Mouse (Mus musculus): ENCODE results near the gene Hamp. TPM values are rescaled to one million over a fixed set of nuclear protein-coding genes. Genes with fewer than 3 reads are reported as not detected.

Hamp gene
- polyA plus RNA-seq, 1 experiment from 2014 or later, result 0.90 TPM

DNA sequence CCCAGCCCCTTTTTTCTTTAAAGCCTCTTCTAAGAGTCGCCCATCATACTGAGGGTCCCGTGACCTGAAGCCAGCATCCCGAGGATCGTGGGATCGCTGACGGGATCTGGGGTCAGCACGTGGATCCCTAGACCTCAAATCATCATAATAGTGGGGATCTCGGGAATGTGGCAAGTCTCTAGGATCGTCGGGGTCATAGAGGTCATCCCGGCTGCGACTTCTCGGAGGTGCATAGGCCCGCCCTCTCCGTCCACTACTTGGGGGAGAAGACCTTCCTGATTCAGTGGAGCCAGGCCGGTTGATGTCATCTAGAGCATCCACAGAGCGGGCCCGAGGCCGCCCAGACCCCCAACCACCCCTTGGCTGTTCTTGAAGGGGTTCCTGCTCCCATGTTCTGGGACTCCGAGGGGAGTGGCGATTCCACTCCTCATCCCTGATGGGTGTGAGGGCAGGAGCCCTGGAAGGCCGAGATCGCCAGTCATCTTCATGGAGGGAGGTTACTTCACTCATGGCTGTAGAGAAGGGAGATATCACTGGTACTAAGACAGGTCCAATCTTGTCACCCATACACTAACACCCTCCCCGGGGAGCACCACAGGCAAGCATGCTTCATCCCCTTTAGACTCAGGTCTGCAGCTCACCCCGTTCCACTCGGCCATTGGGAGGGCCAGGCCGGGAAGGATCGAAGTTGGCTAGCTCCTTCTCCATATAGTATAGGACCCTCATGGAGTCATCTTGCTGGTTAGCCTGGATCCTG is 14.5 kb upstream of the Hamp start:
- Histone ChIP-seq H3K9ac (ENCODE audit: low read length) (peak overlapping the region; percentile 100), H3K27me3 (ENCODE audit: control insufficient read depth, insufficient read depth, low read length) (no peaks in the 10 kb centered on the region), H3K27ac (ENCODE audit: low read length) (peak overlapping the region; percentile 98), H3K4me1 (ENCODE audit: control insufficient read depth, insufficient read depth, low read length) (peaks cover 27% of the 10 kb centered on the region), H3K9me3 (replicated peaks; ENCODE audit: control insufficient read depth, low read length) (no peaks in the 10 kb centered on the region), H3K4me3 (replicated peaks; ENCODE audit: low read length) (peak overlapping the region; percentile 79), H3K4me2 (ENCODE audit: low read depth, low read length) (peak overlapping the region; percentile 84), H3K36me3 (ENCODE audit: control insufficient read depth, insufficient read depth, low read length) (peaks cover 27% of the 10 kb centered on the region)
- no peak for ATAC-seq (ENCODE audit: insufficient read depth, low FRiP score)
- WGBS, result 67% methylated on average over 28 of the region's 28 CpGs

DNA sequence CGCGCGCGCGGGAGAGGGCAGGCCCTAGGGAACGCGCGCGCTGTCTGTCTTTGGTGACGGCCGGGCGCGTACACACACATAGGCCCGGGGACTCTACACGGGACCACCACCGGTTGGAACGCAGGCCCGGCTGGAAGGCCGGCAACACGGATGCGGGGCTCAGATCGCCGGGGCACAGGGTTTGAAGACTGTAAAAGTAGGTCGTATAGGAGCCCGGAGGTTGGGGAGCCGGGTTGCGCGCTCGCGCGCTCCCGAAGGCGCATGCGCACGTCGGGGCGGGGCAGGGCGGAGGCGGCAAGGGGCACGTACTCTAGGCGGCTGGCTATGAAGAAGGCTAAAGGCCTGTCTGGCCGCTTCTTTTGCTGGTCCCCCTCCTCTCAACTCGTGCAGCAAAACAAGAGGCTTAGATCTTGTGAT is 13.5 kb upstream of the Hamp start:
- Histone ChIP-seq H3K9me3 (replicated peaks; ENCODE audit: control insufficient read depth, low read length) (no peaks in the 10 kb centered on the region), H3K9ac (ENCODE audit: low read length) (peak overlapping the region; percentile 100), H3K4me1 (ENCODE audit: control insufficient read depth, insufficient read depth, low read length) (peaks cover 27% of the 10 kb centered on the region), H3K27me3 (ENCODE audit: control insufficient read depth, insufficient read depth, low read length) (no peaks in the 10 kb centered on the region), H3K4me3 (replicated peaks; ENCODE audit: low read length) (peak overlapping the region; percentile 79), H3K4me2 (ENCODE audit: low read depth, low read length) (peak overlapping the region; percentile 84), H3K27ac (ENCODE audit: low read length) (peak overlapping the region; percentile 98), H3K36me3 (ENCODE audit: control insufficient read depth, insufficient read depth, low read length) (peaks cover 32% of the 10 kb centered on the region)
- WGBS, result under 1% methylated on average over 43 of the region's 43 CpGs
- ATAC-seq (ENCODE audit: insufficient read depth, low FRiP score), result peak; percentile 78

DNA sequence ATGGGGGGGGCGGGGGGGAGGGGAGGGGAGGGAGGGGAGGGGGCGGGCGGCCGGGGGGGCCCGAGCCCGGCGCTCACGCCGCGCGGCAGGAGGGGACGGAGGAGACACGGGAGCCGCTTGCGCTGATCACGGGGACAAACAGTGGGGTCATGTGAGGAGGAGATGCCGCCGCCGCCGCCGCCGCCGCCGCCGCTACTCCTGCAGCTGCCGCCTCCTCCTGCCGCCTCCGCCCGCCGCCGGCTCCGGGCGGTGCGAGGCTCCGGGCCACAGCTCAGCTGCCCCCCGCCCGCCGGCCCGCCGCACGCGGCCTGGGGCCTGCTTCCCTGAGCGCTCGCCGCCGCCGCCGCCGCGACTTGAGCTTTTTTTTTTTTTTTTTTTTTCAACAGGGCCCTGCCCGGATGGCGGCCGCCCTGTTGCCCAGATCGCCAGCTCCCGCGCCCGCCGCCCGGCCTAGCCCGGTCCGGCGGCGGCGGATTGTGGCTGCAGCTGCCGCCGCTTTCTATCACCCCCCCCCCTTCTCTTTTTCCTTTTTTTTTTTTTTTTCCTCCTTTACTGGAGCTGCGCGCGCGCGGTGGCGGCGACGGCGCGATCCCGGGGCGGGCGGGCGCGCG is 13.0 kb upstream of the Hamp start, which contains the start of gene Usf2:
Gene Usf2 (minus strand): TSS at position 48 of the 611 bp plus-strand sequence.
- WGBS, result under 1% methylated on average over 64 of the region's 82 CpGs
- peak; percentile 68; the same call in 1 of the 2 replicates for ATAC-seq (ENCODE audit: insufficient read depth, low FRiP score)
- no peaks in the 10 kb centered on the region for H3K9me3 ChIP-seq (replicated peaks; ENCODE audit: control insufficient read depth, low read length)
- peaks cover 32% of the 10 kb centered on the region for H3K36me3 ChIP-seq (ENCODE audit: control insufficient read depth, insufficient read depth, low read length)
- peak within 1 kb of the TSS; percentile 79 for H3K4me3 ChIP-seq (replicated peaks; ENCODE audit: low read length)
- peak within 1 kb of the TSS; percentile 98 for H3K27ac ChIP-seq (ENCODE audit: low read length)
- H3K4me1 ChIP-seq (ENCODE audit: control insufficient read depth, insufficient read depth, low read length), result peaks cover 27% of the 10 kb centered on the region
- H3K9ac ChIP-seq (ENCODE audit: low read length), result peak within 1 kb of the TSS; percentile 100
- peak within 1 kb of the TSS; percentile 84 for H3K4me2 ChIP-seq (ENCODE audit: low read depth, low read length)
- no peaks in the 10 kb centered on the region for H3K27me3 ChIP-seq (ENCODE audit: control insufficient read depth, insufficient read depth, low read length)

DNA sequence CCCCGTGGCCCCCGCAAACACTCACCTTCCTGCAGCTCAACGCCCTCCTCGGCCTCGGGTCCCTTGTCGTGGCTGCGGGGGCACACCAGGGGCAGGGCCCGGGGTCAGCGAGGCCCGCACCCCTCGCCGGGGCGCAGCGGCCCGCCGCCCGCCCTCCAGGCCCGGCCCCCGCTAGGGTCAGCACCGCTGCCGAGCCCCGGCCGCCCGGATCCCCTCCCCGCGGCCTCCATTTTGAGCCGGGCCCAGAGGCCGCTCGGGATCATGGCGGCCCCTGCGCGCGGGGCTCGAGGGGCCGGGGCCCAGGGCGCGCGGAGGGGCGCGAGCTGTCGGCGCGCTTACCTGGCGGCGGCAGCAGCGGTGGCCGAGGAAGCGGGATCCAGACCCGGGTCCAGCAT is 12.5 kb upstream of the Hamp start:
- peak; percentile 21; the same call in 1 of the 2 replicates for ATAC-seq (ENCODE audit: insufficient read depth, low FRiP score)
- H3K4me2 ChIP-seq (ENCODE audit: low read depth, low read length), result peak overlapping the region; percentile 84
- peaks cover 27% of the 10 kb centered on the region for H3K4me1 ChIP-seq (ENCODE audit: control insufficient read depth, insufficient read depth, low read length)
- peaks cover 30% of the 10 kb centered on the region for H3K36me3 ChIP-seq (ENCODE audit: control insufficient read depth, insufficient read depth, low read length)
- under 1% methylated on average over 28 of the region's 49 CpGs for whole genome bisulfite sequencing
- H3K27ac ChIP-seq (ENCODE audit: low read length), result peak overlapping the region; percentile 98
- H3K9me3 ChIP-seq (replicated peaks; ENCODE audit: control insufficient read depth, low read length), result no peaks in the 10 kb centered on the region
- peak overlapping the region; percentile 100 for H3K9ac ChIP-seq (ENCODE audit: low read length)
- H3K4me3 ChIP-seq (replicated peaks; ENCODE audit: low read length), result peak overlapping the region; percentile 79
- H3K27me3 ChIP-seq (ENCODE audit: control insufficient read depth, insufficient read depth, low read length), result no peaks in the 10 kb centered on the region

DNA sequence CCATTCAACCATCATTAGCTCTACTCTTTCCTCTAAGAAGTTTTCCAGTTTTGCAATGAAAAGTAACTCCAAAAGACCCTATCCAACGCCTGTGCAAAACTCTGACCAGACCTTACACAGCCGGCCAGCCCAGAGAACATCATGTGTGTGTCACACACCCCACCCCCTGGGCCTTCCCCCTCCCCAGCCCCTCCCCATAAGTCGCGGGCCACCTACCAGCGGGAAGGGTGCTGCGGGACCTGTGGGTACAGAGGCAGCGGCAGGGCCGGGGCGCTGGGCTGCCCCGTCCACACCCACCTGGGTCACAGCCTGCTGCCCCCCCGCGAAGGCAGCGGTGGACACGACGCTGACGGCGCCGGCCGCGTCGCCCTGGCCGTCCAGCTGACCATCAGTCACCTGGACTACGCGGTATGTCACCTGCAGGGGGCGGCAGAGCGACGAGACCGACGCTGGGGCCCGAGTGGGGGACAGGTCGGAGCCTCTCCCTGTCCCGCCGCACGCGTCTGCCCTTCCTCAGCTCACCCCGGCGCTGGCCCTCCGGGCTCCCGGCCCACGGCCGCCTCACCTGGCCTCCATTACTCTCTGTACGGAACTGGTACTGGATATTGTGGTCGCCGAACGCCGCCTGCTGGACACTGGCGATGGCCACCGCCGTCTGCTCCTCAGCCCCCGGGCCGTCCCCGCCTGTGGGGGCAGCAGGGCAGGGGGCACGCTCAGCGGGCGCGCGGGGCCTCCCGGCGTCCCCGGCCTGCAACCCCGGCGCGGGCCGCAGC is 11.9 kb upstream of the Hamp start:
- Histone ChIP-seq H3K27ac (ENCODE audit: low read length) (peak overlapping the region; percentile 98), H3K36me3 (ENCODE audit: control insufficient read depth, insufficient read depth, low read length) (peaks cover 27% of the 10 kb centered on the region), H3K9me3 (replicated peaks; ENCODE audit: control insufficient read depth, low read length) (no peaks in the 10 kb centered on the region), H3K4me2 (ENCODE audit: low read depth, low read length) (peak overlapping the region; percentile 84), H3K4me1 (ENCODE audit: control insufficient read depth, insufficient read depth, low read length) (peaks cover 27% of the 10 kb centered on the region), H3K9ac (ENCODE audit: low read length) (peak overlapping the region; percentile 100), H3K4me3 (replicated peaks; ENCODE audit: low read length) (peak overlapping the region; percentile 79), H3K27me3 (ENCODE audit: control insufficient read depth, insufficient read depth, low read length) (no peaks in the 10 kb centered on the region)
- WGBS, result under 1% methylated on average over 63 of the region's 64 CpGs
- peak; percentile 67 for ATAC-seq (ENCODE audit: insufficient read depth, low FRiP score)

DNA sequence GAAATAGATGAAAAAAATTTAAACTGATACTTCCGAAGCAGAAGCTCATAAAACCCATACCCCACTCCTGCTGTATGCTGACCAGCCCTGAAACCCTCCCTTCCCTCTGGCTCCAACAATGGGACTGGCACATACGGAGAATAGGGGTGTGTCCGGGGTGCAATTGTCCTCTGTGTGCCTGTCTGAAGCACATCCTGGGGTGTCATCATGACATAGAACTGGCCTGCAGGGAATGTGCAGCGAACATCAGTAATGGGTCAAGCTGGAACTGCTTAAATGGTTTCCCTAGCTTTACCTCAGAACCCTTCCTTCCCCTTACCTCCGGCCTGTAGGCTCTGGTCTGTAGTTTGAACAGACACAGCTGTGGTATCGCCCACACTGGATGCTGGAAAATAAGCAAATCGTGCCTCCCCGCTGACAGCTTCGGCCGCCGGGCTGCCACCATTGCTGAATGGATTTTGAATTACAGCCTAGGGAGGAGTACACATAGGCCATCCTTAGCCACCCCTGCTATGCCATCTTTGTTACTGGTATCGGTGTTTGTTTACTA is 11.2 kb upstream of the Hamp start:
- peak overlapping the region; percentile 100 for H3K9ac ChIP-seq (ENCODE audit: low read length)
- H3K36me3 ChIP-seq (ENCODE audit: control insufficient read depth, insufficient read depth, low read length), result peaks cover 27% of the 10 kb centered on the region
- WGBS, result 76% methylated on average over 12 of the region's 12 CpGs
- peak overlapping the region; percentile 84 for H3K4me2 ChIP-seq (ENCODE audit: low read depth, low read length)
- no peaks in the 10 kb centered on the region for H3K9me3 ChIP-seq (replicated peaks; ENCODE audit: control insufficient read depth, low read length)
- H3K4me3 ChIP-seq (replicated peaks; ENCODE audit: low read length), result peak overlapping the region; percentile 79
- peaks cover 27% of the 10 kb centered on the region for H3K4me1 ChIP-seq (ENCODE audit: control insufficient read depth, insufficient read depth, low read length)
- H3K27ac ChIP-seq (ENCODE audit: low read length), result 0 out of 2 replicates have a peak overlapping the region, but pooled peaks have one; percentile 98
- H3K27me3 ChIP-seq (ENCODE audit: control insufficient read depth, insufficient read depth, low read length), result no peaks in the 10 kb centered on the region
- no peak for ATAC-seq (ENCODE audit: insufficient read depth, low FRiP score)

DNA sequence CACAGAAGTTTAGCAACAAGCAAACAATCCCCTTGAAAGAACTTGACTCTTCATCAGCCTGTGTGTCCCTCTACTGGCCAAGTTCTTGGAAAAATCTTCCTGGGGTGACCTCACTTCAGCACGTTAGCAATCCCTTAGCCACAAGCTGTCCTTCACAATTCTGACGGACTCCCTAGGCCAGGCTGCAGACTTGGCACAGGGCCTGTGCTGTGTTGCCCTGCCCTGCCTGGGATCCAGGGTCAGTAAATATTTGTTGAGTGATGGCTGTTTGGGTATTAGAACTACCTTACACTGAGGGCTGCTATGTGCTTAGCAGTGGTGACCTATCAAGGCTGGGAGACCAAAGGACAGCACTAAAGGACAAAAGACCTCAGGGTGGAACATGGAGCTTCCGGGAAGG is 10.2 kb upstream of the Hamp start:
- H3K4me1 ChIP-seq (ENCODE audit: control insufficient read depth, insufficient read depth, low read length), result peaks cover 27% of the 10 kb centered on the region
- WGBS, result 61% methylated on average over 3 of the region's 3 CpGs
- peaks cover 26% of the 10 kb centered on the region for H3K36me3 ChIP-seq (ENCODE audit: control insufficient read depth, insufficient read depth, low read length)
- no peaks in the 10 kb centered on the region for H3K27me3 ChIP-seq (ENCODE audit: control insufficient read depth, insufficient read depth, low read length)
- no peak overlapping the region for H3K4me3 ChIP-seq (replicated peaks; ENCODE audit: low read length)
- no peak overlapping the region for H3K4me2 ChIP-seq (ENCODE audit: low read depth, low read length)
- no peak for ATAC-seq (ENCODE audit: insufficient read depth, low FRiP score)
- no peak overlapping the region for H3K9ac ChIP-seq (ENCODE audit: low read length)
- H3K9me3 ChIP-seq (replicated peaks; ENCODE audit: control insufficient read depth, low read length), result no peaks in the 10 kb centered on the region
- H3K27ac ChIP-seq (ENCODE audit: low read length), result no peak overlapping the region

DNA sequence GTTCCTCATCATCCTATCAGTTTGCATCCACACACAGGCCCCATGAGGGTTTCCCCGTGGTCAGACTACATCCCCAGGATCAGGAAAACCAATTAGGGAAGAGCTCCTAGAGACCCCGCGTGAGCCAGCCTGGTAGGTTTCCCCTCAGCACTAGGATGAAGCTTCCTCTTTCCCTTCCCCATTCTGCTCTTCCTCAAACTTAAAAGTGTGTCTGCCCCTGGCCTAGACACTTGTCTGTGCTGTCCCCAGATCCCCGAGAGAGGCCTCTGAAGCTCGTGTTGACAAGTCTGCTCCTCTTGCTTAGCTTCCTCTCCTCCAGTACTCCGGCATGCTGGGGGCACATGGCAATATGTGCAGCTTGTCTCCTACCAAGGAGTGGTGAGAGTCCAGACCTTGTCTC is 9.6 kb upstream of the Hamp start:
- peaks cover 23% of the 10 kb centered on the region for H3K36me3 ChIP-seq (ENCODE audit: control insufficient read depth, insufficient read depth, low read length)
- no peaks in the 10 kb centered on the region for H3K27me3 ChIP-seq (ENCODE audit: control insufficient read depth, insufficient read depth, low read length)
- ATAC-seq (ENCODE audit: insufficient read depth, low FRiP score), result no peak
- no peak overlapping the region for H3K4me3 ChIP-seq (replicated peaks; ENCODE audit: low read length)
- no peak overlapping the region for H3K9ac ChIP-seq (ENCODE audit: low read length)
- peaks cover 24% of the 10 kb centered on the region for H3K4me1 ChIP-seq (ENCODE audit: control insufficient read depth, insufficient read depth, low read length)
- no peaks in the 10 kb centered on the region for H3K9me3 ChIP-seq (replicated peaks; ENCODE audit: control insufficient read depth, low read length)
- H3K4me2 ChIP-seq (ENCODE audit: low read depth, low read length), result no peak overlapping the region
- H3K27ac ChIP-seq (ENCODE audit: low read length), result no peak overlapping the region
- WGBS, result 78% methylated on average over 6 of the region's 6 CpGs

Measured in stomach, embryonic 16.5 days (tissue).